In genomic region chr9:71604914-71605635, GRCm38 (mm10) we compare ENCODE assay signal across 18 mouse cellular contexts. TPM values are rescaled to one million over a fixed set of nuclear protein-coding genes. Genes with fewer than 3 reads are reported as not detected.
DNase-seq lines count a peak whose midpoint lies in the region; ATAC-seq and TF ChIP-seq lines count a peak whose summit lies in the region.
"Had no signal": no experiment of that assay in that cellular context is flagged by ENCODE, and none has a peak within 500 bp of the region (broad histone marks: within the 10 kb centered on the region; RNA-seq: fewer than 3 reads in every experiment).

No protein-coding gene starts in this region.

- 35% methylated on average over 6 of the region's 6 CpGs for whole genome bisulfite sequencing in heart, embryonic 15.5 days
- 33% methylated on average over 6 of the region's 6 CpGs for WGBS in lung, embryonic 15.5 days
- 40% methylated on average over 6 of the region's 6 CpGs for WGBS in lung, adult 2 months
- 46% methylated on average over 6 of the region's 6 CpGs for WGBS in embryonic facial prominence, embryonic 10.5 days

- intact Hi-C loops in heart, postnatal 14 days (cut with DNase I): no loop called here

- H3K4me2 ChIP-seq in heart, embryonic 15.5 days: no peak overlapping the region
- no peak overlapping the region for H3K4me2 ChIP-seq in lung, embryonic 15.5 days
- H3K4me2 ChIP-seq: limb, embryonic 15.5 days; neural tube, embryonic 12.5 days had no signal

- TF ChIP-seq POLR2A in lung, adult 2 months (IDR thresholded peaks at IDR 0.05; ENCODE audit: borderline replicate concordance, extremely low read depth, low read depth, low read length): no peak

- H3K9ac ChIP-seq in heart, embryonic 15.5 days: no peak overlapping the region
- H3K9ac ChIP-seq in lung, embryonic 15.5 days: no peak overlapping the region
- H3K9ac ChIP-seq: limb, embryonic 15.5 days; neural tube, embryonic 12.5 days had no signal

- H3K27me3 ChIP-seq in heart, embryonic 15.5 days: no peaks in the 10 kb centered on the region
- H3K27me3 ChIP-seq in lung, embryonic 15.5 days: no peaks in the 10 kb centered on the region
- no peaks in the 10 kb centered on the region for H3K27me3 ChIP-seq in embryonic facial prominence, embryonic 10.5 days (replicated peaks; ENCODE audit: low read depth, poor library complexity, severe bottlenecking)
- H3K27me3 ChIP-seq: limb, embryonic 15.5 days; neural tube, embryonic 12.5 days; Patski had no signal

- H3K9me3 ChIP-seq in heart, embryonic 15.5 days (replicated peaks): no peaks in the 10 kb centered on the region
- H3K9me3 ChIP-seq in lung, embryonic 15.5 days: no peaks in the 10 kb centered on the region
- no peaks in the 10 kb centered on the region for H3K9me3 ChIP-seq in embryonic facial prominence, embryonic 10.5 days
- H3K9me3 ChIP-seq: limb, embryonic 15.5 days; neural tube, embryonic 12.5 days had no signal

- TF ChIP-seq CTCF in lung, adult 2 months (IDR thresholded peaks at IDR 0.05; ENCODE audit: insufficient read depth, low read length): no peak

- no peaks in the 10 kb centered on the region for H3K36me3 ChIP-seq in heart, embryonic 15.5 days
- no peaks in the 10 kb centered on the region for H3K36me3 ChIP-seq in lung, embryonic 15.5 days
- H3K36me3 ChIP-seq in embryonic facial prominence, embryonic 10.5 days (replicated peaks): no peaks in the 10 kb centered on the region
- H3K36me3 ChIP-seq: limb, embryonic 15.5 days; neural tube, embryonic 12.5 days had no signal

- DNase-seq in heart, postnatal 14 days: no peak
- DNase-seq in lung, adult 2 months: no peak
- no peak for DNase-seq in embryonic facial prominence, embryonic 10.5 days (ENCODE audit: low spot score)
- DNase-seq in lung, postnatal 14 days: peak; percentile 36
- DNase-seq in gastrocnemius, adult 8-10 months (ENCODE audit: low spot score in 2 of 2): no peak
- DNase-seq: adrenal gland, postnatal 25 days; B cell, adult 2 months; cerebellum, adult 8-10 months; gastrocnemius, postnatal 25 days; kidney, adult 9 months; spleen, adult 18-20 months; thymus, postnatal 36 days had no signal

- ATAC-seq in heart, embryonic 15.5 days (replicated peaks; ENCODE audit: insufficient number of reproducible peaks, insufficient read depth, low FRiP score, low read depth): no peak
- ATAC-seq in lung, embryonic 15.5 days (ENCODE audit: borderline replicate concordance, extremely low read depth, low FRiP score, low TSS enrichment): no peak
- ATAC-seq in monocyte, adult 5-6 weeks (replicated peaks; ENCODE audit: insufficient number of reproducible peaks, low FRiP score, low TSS enrichment, poor library complexity, severe bottlenecking): no peak
- ATAC-seq: Patski had no signal

- H3K4me3 ChIP-seq in heart, embryonic 15.5 days: no peak overlapping the region
- H3K4me3 ChIP-seq in lung, embryonic 15.5 days: no peak overlapping the region
- H3K4me3 ChIP-seq in lung, adult 2 months (replicated peaks; ENCODE audit: extremely low read depth, low read depth, low read length): no peak overlapping the region
- H3K4me3 ChIP-seq in embryonic facial prominence, embryonic 10.5 days: no peak overlapping the region
- H3K4me3 ChIP-seq: limb, embryonic 15.5 days; neural tube, embryonic 12.5 days had no signal

- H3K27ac ChIP-seq in heart, embryonic 15.5 days: 0 out of 2 replicates have a peak overlapping the region, but pooled peaks have one; percentile 3
- H3K27ac ChIP-seq in lung, embryonic 15.5 days: 0 out of 2 replicates have a peak overlapping the region, but pooled peaks have one; percentile 72
- H3K27ac ChIP-seq in embryonic facial prominence, embryonic 10.5 days (replicated peaks): 0 out of 2 replicates have a peak overlapping the region, but pooled peaks have one; percentile 2
- H3K27ac ChIP-seq: limb, embryonic 15.5 days; neural tube, embryonic 12.5 days had no signal

- peaks cover 50% of the 10 kb centered on the region for H3K4me1 ChIP-seq in heart, embryonic 15.5 days (replicated peaks)
- peaks cover 25% of the 10 kb centered on the region for H3K4me1 ChIP-seq in lung, embryonic 15.5 days
- H3K4me1 ChIP-seq in lung, adult 2 months (ENCODE audit: control insufficient read depth, insufficient read depth, low read length): peaks cover 14% of the 10 kb centered on the region
- peaks cover 8% of the 10 kb centered on the region; the same call in 1 of the 2 replicates for H3K4me1 ChIP-seq in embryonic facial prominence, embryonic 10.5 days
- H3K4me1 ChIP-seq: neural tube, embryonic 12.5 days had no signal

RNA-seq across cellular contexts. Expression of gene Myzap, which starts 12.9 kb away (rescaled TPM):
- 121 and 148 TPM in 2 replicates for polyA plus RNA-seq in heart, embryonic 15.5 days (2015; fragmentation: Nextera tagmentation; extraction: Ambion mirVana)
- total RNA-seq in heart, postnatal 14 days (2021): 100 to 1,000 TPM; 341 to 359 TPM
- 50.8 and 56.7 TPM in 2 replicates for polyA plus RNA-seq in lung, embryonic 15.5 days (2015; fragmentation: Nextera tagmentation; extraction: Ambion mirVana)
- 67.7 and 79.6 TPM in 2 replicates for polyA plus RNA-seq in lung, adult 2 months (2012; rRNA removed)
- 6.4 and 7.1 TPM in 2 replicates for polyA plus RNA-seq in embryonic facial prominence, embryonic 10.5 days (2016; fragmentation: Nextera tagmentation; extraction: Ambion mirVana)
- 1 to 10 TPM; 1.8 to 3.2 (median 2.5) TPM for total RNA-seq in gastrocnemius, adult 8-10 months (2022)
- total RNA-seq in monocyte, adult 5-6 weeks (2017): 4.8 to 11.3 TPM (median 6.2 TPM) in 3 replicates

Comparison
In these comparisons a context has a peak if more than half of its experiments do, and no peak if none do; other contexts are left out.
1. H3K27ac ChIP-seq: peak in every context shown above with its lines; median percentile 72 in lung, embryonic 15.5 days; 3 in heart, embryonic 15.5 days; 2 in embryonic facial prominence, embryonic 10.5 days.